Mouse (Mus musculus): ENCODE data around the gene Slc25a48. TPM values are rescaled to one million over a fixed set of nuclear protein-coding genes. Genes with fewer than 3 reads are reported as not detected.

Gene Slc25a48
- polyA plus RNA-seq, 1 experiment from 2014 or later, result 0.35 TPM

DNA sequence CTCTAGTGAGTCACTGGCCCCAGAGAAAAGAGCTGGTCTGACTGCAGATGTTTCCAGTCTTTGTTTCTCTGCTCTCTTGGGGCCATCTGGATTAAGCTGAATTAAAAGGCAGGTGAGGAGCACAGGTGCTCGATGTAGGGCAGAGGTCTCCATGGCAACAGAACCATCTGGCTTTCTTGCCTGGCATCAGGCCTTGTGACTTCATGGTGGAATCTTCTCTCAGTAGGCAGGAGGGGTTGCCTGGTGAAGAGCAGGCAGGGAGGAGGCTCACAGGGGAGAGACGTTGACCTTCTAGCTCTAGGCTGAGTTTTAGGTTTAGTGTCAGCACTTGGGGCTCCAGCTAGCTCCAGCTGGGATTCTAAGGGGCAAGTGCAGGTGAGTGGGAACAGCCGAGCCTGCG, 11.8 kb upstream of the Slc25a48 start, which contains the start of gene Gm3045:
TSS of gene Gm3045 (plus strand) at position 230 of the 400 bp plus-strand sequence.
- 59% methylated on average over 4 of the region's 4 CpGs for WGBS (ENCODE audit: insufficient replicate concordance)
- ATAC-seq (ENCODE audit: low read depth), result no peak
- H3K27ac ChIP-seq, result no peak within 1 kb of the TSS

GRCm38 (mm10) chr13:56428724-56429500, 9.2 kb upstream of the Slc25a48 start:
- peak; percentile 20; the same call in 1 of the 2 replicates for ATAC-seq (ENCODE audit: low read depth)
- Histone ChIP-seq H3K9ac (no peak overlapping the region), H3K4me3 (replicated peaks) (no peak overlapping the region), H3K27ac (no peak overlapping the region), H3K9me3 (replicated peaks) (no peaks in the 10 kb centered on the region), H3K27me3 (peaks cover 6% of the 10 kb centered on the region; the same call in 1 of the 2 replicates), H3K36me3 (no peaks in the 10 kb centered on the region), H3K4me1 (replicated peaks) (no peaks in the 10 kb centered on the region), H3K4me2 (no peak overlapping the region)
- 24% methylated on average over 16 of the region's 16 CpGs for WGBS (ENCODE audit: insufficient replicate concordance)
- no peak for DNase-seq

More for the DNA sequence above, 11.8 kb upstream of the Slc25a48 start, which contains the start of gene Gm3045:
- no peak within 1 kb of the TSS for H3K4me3 ChIP-seq (replicated peaks)
- H3K27me3 ChIP-seq, result peaks cover 11% of the 10 kb centered on the region; the same call in 1 of the 2 replicates
- H3K36me3 ChIP-seq, result no peaks in the 10 kb centered on the region
- no peaks in the 10 kb centered on the region for H3K9me3 ChIP-seq (replicated peaks)
- H3K4me1 ChIP-seq (replicated peaks), result no peaks in the 10 kb centered on the region
- DNase-seq, result no peak
- H3K9ac ChIP-seq, result no peak within 1 kb of the TSS
- H3K4me2 ChIP-seq, result no peak within 1 kb of the TSS

GRCm38 (mm10) chr13:56432496-56432895, 5.7 kb upstream of the Slc25a48 start:
- Histone ChIP-seq H3K4me3 (replicated peaks) (no peak overlapping the region), H3K4me2 (no peak overlapping the region), H3K27me3 (peaks cover 24% of the 10 kb centered on the region), H3K9ac (no peak overlapping the region), H3K4me1 (replicated peaks) (no peaks in the 10 kb centered on the region), H3K9me3 (replicated peaks) (no peaks in the 10 kb centered on the region), H3K36me3 (no peaks in the 10 kb centered on the region), H3K27ac (no peak overlapping the region)
- 70% methylated on average over 11 of the region's 12 CpGs for WGBS (ENCODE audit: insufficient replicate concordance)
- ATAC-seq (ENCODE audit: low read depth), result no peak
- DNase-seq, result no peak

- peak; percentile 21 for DNase-seq
- ATAC-seq (ENCODE audit: low read depth), result no peak
- Histone ChIP-seq H3K27ac (no peak overlapping the region), H3K4me1 (replicated peaks) (no peaks in the 10 kb centered on the region), H3K4me3 (replicated peaks) (no peak overlapping the region), H3K9me3 (replicated peaks) (no peaks in the 10 kb centered on the region), H3K9ac (no peak overlapping the region), H3K27me3 (peaks cover 28% of the 10 kb centered on the region), H3K4me2 (no peak overlapping the region), H3K36me3 (no peaks in the 10 kb centered on the region)
- 15% methylated on average over 10 of the region's 10 CpGs for WGBS (ENCODE audit: insufficient replicate concordance)
These were observed 4.7 kb upstream of the Slc25a48 start for GRCm38 (mm10) chr13:56433466-56433865.

DNA sequence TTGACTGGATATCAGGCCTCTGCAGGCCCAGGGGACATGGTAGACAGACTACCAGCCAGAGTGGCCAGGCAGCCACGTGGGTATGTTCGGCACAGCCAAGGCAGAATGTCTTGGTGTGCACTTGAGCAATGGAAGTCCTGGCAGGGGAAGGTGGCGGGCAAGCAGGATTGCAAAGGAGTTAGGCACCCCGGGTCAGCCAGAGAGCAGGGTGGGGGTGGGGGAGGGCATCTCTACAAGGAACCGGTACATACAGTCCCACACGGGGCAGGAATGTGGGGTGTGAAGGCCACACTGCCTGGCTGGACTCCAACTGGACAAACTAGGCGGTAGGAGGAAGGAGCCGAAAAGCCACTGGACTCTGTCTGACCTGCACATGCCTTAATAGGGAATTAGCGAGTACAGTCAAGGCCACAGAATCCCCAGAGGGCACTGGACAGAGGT, 3.8 kb upstream of the Slc25a48 start:
- no peaks in the 10 kb centered on the region for H3K36me3 ChIP-seq
- DNase-seq (no peak), ATAC-seq (ENCODE audit: low read depth) (no peak)
- no peaks in the 10 kb centered on the region for H3K4me1 ChIP-seq (replicated peaks)
- no peak overlapping the region for H3K27ac ChIP-seq
- no peak overlapping the region for H3K4me3 ChIP-seq (replicated peaks)
- no peak overlapping the region for H3K4me2 ChIP-seq
- no peak overlapping the region for H3K9ac ChIP-seq
- peaks cover 37% of the 10 kb centered on the region for H3K27me3 ChIP-seq
- no peaks in the 10 kb centered on the region for H3K9me3 ChIP-seq (replicated peaks)
- WGBS (ENCODE audit: insufficient replicate concordance), result 61% methylated on average over 9 of the region's 9 CpGs

DNA sequence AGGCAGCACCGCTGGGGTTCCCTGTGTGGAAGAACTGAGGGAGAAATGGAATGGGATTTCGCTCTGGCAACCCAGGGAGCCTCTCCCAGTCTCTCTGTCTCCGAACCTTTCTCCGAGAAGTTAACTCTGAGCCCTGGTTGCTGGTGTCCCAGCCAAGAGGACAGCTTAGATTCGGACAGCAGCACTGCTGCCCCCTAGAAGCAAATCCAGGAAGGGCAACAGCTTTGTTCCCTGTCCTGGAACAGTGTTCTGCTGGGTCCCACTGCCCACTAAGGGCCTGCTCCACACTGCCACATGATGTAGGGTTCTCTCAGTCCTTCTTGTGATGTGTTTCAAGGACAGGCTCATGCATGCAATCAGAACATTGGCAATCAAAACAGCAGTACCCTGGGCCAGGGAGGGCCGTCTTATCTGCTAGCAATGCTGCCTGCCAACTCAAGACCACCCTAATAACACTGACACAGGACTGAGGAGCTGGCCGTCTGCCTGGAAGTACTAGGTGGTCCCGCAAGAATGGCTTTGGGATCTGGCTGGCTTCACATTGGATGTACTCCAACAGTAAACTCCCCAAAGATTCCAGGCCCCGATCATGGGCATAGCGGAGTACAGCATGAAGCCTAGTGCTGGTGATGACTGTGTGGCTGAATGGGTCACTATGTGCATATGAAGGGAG, 2.4 kb upstream of the Slc25a48 start:
- no peak overlapping the region for H3K27ac ChIP-seq
- H3K4me2 ChIP-seq, result no peak overlapping the region
- H3K9ac ChIP-seq, result no peak overlapping the region
- peaks cover 48% of the 10 kb centered on the region for H3K27me3 ChIP-seq
- 55% methylated on average over 10 of the region's 10 CpGs for WGBS (ENCODE audit: insufficient replicate concordance)
- no peak for DNase-seq
- no peak overlapping the region for H3K4me3 ChIP-seq (replicated peaks)
- ATAC-seq (ENCODE audit: low read depth), result no peak
- H3K9me3 ChIP-seq (replicated peaks), result no peaks in the 10 kb centered on the region
- H3K4me1 ChIP-seq (replicated peaks), result no peaks in the 10 kb centered on the region
- no peaks in the 10 kb centered on the region for H3K36me3 ChIP-seq

- Histone ChIP-seq H3K9ac (no peak overlapping the region), H3K4me2 (no peak overlapping the region), H3K4me3 (replicated peaks) (no peak overlapping the region), H3K4me1 (replicated peaks) (no peaks in the 10 kb centered on the region), H3K27ac (no peak overlapping the region), H3K9me3 (replicated peaks) (no peaks in the 10 kb centered on the region), H3K27me3 (peaks cover 20% of the 10 kb centered on the region), H3K36me3 (no peaks in the 10 kb centered on the region)
- DNase-seq (no peak), ATAC-seq (ENCODE audit: low read depth) (no peak)
- WGBS (ENCODE audit: insufficient replicate concordance), result 45% methylated on average over 7 of the region's 7 CpGs
These were observed 5.3 kb downstream of the Slc25a48 start for GRCm38 (mm10) chr13:56443411-56443810.

DNA sequence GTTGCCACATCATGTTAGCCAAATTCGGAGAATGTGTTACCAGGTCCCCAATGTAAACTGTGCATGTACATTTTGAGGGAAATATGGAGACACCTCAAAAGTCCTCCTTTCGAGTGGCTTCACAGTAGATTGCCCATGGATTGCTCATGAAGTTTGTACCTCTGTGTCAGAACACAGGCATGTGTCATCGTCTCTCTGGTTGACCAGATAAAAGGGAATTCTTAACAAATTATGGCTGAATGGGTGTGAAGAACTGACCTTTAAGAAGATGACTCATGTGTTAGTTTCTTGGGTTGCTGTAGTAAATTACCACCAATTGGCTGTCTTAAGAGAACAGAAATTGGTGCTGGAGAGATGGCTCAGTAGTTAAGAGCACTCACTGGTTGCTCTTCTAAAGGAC, 6.0 kb downstream of the Slc25a48 start:
- H3K27me3 ChIP-seq, result peaks cover 13% of the 10 kb centered on the region
- H3K4me2 ChIP-seq, result no peak overlapping the region
- DNase-seq, result no peak
- no peaks in the 10 kb centered on the region for H3K4me1 ChIP-seq (replicated peaks)
- WGBS (ENCODE audit: insufficient replicate concordance), result 62% methylated on average over 3 of the region's 3 CpGs
- H3K36me3 ChIP-seq, result no peaks in the 10 kb centered on the region
- H3K9ac ChIP-seq, result no peak overlapping the region
- H3K27ac ChIP-seq, result no peak overlapping the region
- no peaks in the 10 kb centered on the region for H3K9me3 ChIP-seq (replicated peaks)
- no peak for ATAC-seq (ENCODE audit: low read depth)
- H3K4me3 ChIP-seq (replicated peaks), result no peak overlapping the region

DNA sequence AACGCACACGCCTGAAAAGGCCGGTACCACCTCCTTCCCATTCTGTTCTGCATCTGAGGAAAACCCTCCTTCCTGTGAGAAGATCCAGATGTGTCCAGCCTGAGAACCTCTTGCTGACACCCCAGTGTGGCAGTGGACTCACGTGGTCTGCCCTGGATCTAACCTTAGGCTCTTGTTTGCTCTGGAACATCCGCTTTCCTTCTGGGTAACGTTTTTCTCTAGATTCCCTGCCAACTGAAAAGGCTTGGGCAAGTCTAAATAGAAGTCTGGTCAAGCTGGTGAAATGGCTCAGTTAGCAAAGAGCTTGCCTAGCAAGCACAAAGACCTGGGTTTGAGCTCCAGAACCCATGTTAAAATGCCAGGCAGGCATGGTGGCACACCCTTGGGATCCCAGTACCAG, 6.8 kb downstream of the Slc25a48 start:
- WGBS (ENCODE audit: insufficient replicate concordance), result 68% methylated on average over 6 of the region's 6 CpGs
- H3K4me1 ChIP-seq (replicated peaks), result no peaks in the 10 kb centered on the region
- H3K9ac ChIP-seq, result no peak overlapping the region
- no peak for DNase-seq
- no peak for ATAC-seq (ENCODE audit: low read depth)
- H3K9me3 ChIP-seq (replicated peaks), result no peaks in the 10 kb centered on the region
- no peak overlapping the region for H3K27ac ChIP-seq
- no peaks in the 10 kb centered on the region for H3K36me3 ChIP-seq
- H3K4me3 ChIP-seq (replicated peaks), result no peak overlapping the region
- H3K27me3 ChIP-seq, result peaks cover 4% of the 10 kb centered on the region
- no peak overlapping the region for H3K4me2 ChIP-seq

- no peak for DNase-seq
- ATAC-seq (ENCODE audit: low read depth), result no peak
- Histone ChIP-seq H3K9ac (no peak overlapping the region), H3K27ac (no peak overlapping the region), H3K4me2 (no peak overlapping the region), H3K4me1 (replicated peaks) (no peaks in the 10 kb centered on the region), H3K9me3 (replicated peaks) (no peaks in the 10 kb centered on the region), H3K4me3 (replicated peaks) (no peak overlapping the region), H3K27me3 (no peaks in the 10 kb centered on the region), H3K36me3 (no peaks in the 10 kb centered on the region)
- WGBS (ENCODE audit: insufficient replicate concordance), result 60% methylated on average over 10 of the region's 10 CpGs
These were observed 11.3 kb downstream of the Slc25a48 start for GRCm38 (mm10) chr13:56449239-56450030.

DNA sequence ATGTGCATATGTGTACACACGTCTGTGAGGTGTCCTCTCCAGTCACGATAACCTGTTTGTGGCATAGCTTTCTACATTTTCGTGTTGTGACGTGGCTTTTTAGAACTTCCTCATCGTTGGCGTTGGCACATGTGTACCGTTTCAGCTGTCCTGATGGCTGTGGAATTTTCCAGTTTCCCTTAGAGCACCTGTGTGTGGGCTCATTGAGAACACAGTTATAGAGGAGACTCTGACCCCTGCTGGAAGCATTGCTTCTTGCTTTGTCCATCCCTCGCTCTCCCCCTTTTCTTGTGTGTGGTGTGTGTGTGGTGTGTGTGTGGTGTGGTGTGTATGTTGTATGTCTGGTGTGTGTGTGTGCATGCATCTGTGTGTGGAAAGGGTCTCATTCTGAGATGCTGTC, 11.9 kb downstream of the Slc25a48 start:
- ATAC-seq (ENCODE audit: low read depth), result no peak

More for the DNA sequence above, 11.9 kb downstream of the Slc25a48 start:
- Histone ChIP-seq H3K4me1 (replicated peaks) (no peaks in the 10 kb centered on the region), H3K4me2 (no peak overlapping the region), H3K4me3 (replicated peaks) (no peak overlapping the region), H3K27ac (no peak overlapping the region), H3K9ac (no peak overlapping the region), H3K27me3 (no peaks in the 10 kb centered on the region), H3K9me3 (replicated peaks) (no peaks in the 10 kb centered on the region), H3K36me3 (no peaks in the 10 kb centered on the region)
- no peak for DNase-seq
- WGBS (ENCODE audit: insufficient replicate concordance), result 64% methylated on average over 8 of the region's 8 CpGs
